Mouse (Mus musculus): Measurements from ENCODE around the gene Acbd6.

GRCm38 (mm10) chr1:155698373-155699159, 140.6 kb downstream of the Acbd6 start:
- TF ChIP-seq MAZ (IDR thresholded peaks at IDR 0.05; ENCODE audit: low read depth, low read length) (no peak), CHD2 (IDR thresholded peaks at IDR 0.05; ENCODE audit: low read length) (no peak)
